Mouse (Mus musculus): Measurements from ENCODE around the gene Ces1f. TPM values are rescaled to one million over a fixed set of nuclear protein-coding genes. Genes with fewer than 3 reads are reported as not detected.

The Ces1f gene
- total RNA-seq, 2 experiments from 2014 or later = not detected

GRCm38 (mm10) chr8:93217867-93218266 lies 61.7 kb downstream of the Ces1f start:
- DNase-seq (ENCODE audit: low spot score in 2 of 2) = no peak
- intact Hi-C loops (cut with DNase I) = loop anchor here (10.0 kb wide), 1 partner anchor 177 kb away; no protein-coding TSS in a partner anchor

GRCm38 (mm10) chr8:93217375-93217774 lies 62.2 kb downstream of the Ces1f start:
- no peak for DNase-seq (ENCODE audit: low spot score in 2 of 2)
- intact Hi-C loops (cut with DNase I) = loop anchor here (10.0 kb wide), 1 partner anchor 177 kb away; no protein-coding TSS in a partner anchor

- no peak for DNase-seq (ENCODE audit: low spot score in 2 of 2)
- intact Hi-C loops (cut with DNase I) = loop anchor here (10.0 kb wide), 1 partner anchor 184 kb away; no protein-coding TSS in a partner anchor
These were observed 68.5 kb downstream of the Ces1f start for GRCm38 (mm10) chr8:93211091-93211490.

Other genes with a start within 250 kb of the Ces1f start
- gene Ces1a, start 231.6 kb downstream of the Ces1f start, total RNA-seq (2021) = under 1 TPM in 1 of 2 experiments, not detected in 1; 0.27 TPM
- not detected for gene Ces1b, start 199.7 kb downstream of the Ces1f start, total RNA-seq (2021)
- gene Ces1c, start 148.5 kb downstream of the Ces1f start, total RNA-seq (2021) = not detected
- not detected for gene Ces1d, start 81.9 kb downstream of the Ces1f start, total RNA-seq (2021)
- not detected for gene Ces1e, start 50.1 kb downstream of the Ces1f start, total RNA-seq (2021)
- gene Ces1g, start 57.6 kb upstream of the Ces1f start, total RNA-seq (2021) = not detected
- gene Ces1h, start 100.0 kb upstream of the Ces1f start, total RNA-seq (2021) = not detected

All from left cerebral cortex, postnatal 36 days (tissue).